Mouse (Mus musculus): ENCODE data around the gene Tnrc18. TPM values are rescaled to one million over a fixed set of nuclear protein-coding genes. Genes with fewer than 3 reads are reported as not detected.

Gene Tnrc18
- total and polyA plus RNA-seq, 2 experiments from 2014 or later: 19.4 to 114 TPM

GRCm38 (mm10) chr5:142771034-142771433 is 46.4 kb downstream of the Tnrc18 start:
- Histone ChIP-seq H3K36me3 (ENCODE audit: insufficient read depth, low read length) (peaks cover 59% of the 10 kb centered on the region), H3K4me3 (ENCODE audit: low read depth, low read length) (no peak overlapping the region), H3K9me3 (ENCODE audit: low read length) (no peaks in the 10 kb centered on the region), H3K4me2 (ENCODE audit: low read depth, low read length, poor library complexity, severe bottlenecking) (no peak overlapping the region), H3K27me3 (ENCODE audit: insufficient read depth, low read length) (no peaks in the 10 kb centered on the region), H3K4me1 (ENCODE audit: insufficient read depth, low read length) (no peaks in the 10 kb centered on the region; the same call in 1 of the 2 replicates), H3K27ac (ENCODE audit: low read depth, low read length) (no peak overlapping the region), H3K9ac (replicated peaks; ENCODE audit: low read length, poor library complexity, severe bottlenecking) (no peak overlapping the region)
- no peak for TF ChIP-seq CTCF (IDR thresholded peaks at IDR 0.05)
- WGBS: 87% methylated on average over 4 of the region's 4 CpGs
- ATAC-seq (ENCODE audit: low FRiP score) (no peak), DNase-seq (ENCODE audit: low spot score) (no peak)

DNA sequence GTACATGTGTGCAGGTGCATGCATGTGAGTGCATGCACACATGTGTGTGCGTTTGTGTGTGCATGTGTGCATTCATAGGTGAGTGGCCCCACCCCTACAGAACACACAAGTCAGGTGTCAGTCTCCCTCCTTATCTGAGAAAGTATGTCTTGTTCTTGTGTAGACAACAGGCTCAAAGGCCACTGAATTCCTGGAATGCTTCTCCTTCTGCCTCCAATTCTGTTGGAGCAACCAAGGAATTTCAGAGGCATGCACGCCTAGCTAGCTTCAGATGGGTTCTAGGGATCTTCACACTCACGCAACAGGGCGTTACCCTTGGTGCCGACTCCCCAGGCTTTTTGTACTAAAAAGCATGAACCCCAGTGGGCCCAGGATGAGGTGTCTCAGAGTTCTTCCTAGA is 47.8 kb downstream of the Tnrc18 start:
- no peak for DNase-seq (ENCODE audit: low spot score)
- no peak overlapping the region for H3K4me3 ChIP-seq (ENCODE audit: low read depth, low read length)
- H3K27ac ChIP-seq (ENCODE audit: low read depth, low read length): peak overlapping the region; percentile 69; the same call in 1 of the 2 replicates
- TF ChIP-seq CTCF (IDR thresholded peaks at IDR 0.05): no peak
- no peak overlapping the region for H3K4me2 ChIP-seq (ENCODE audit: low read depth, low read length, poor library complexity, severe bottlenecking)
- peaks cover 50% of the 10 kb centered on the region for H3K36me3 ChIP-seq (ENCODE audit: insufficient read depth, low read length)
- H3K4me1 ChIP-seq (ENCODE audit: insufficient read depth, low read length): no peaks in the 10 kb centered on the region; the same call in 1 of the 2 replicates
- no peaks in the 10 kb centered on the region for H3K27me3 ChIP-seq (ENCODE audit: insufficient read depth, low read length)
- WGBS: 63% methylated on average over 5 of the region's 5 CpGs
- no peak overlapping the region for H3K9ac ChIP-seq (replicated peaks; ENCODE audit: low read length, poor library complexity, severe bottlenecking)
- no peaks in the 10 kb centered on the region for H3K9me3 ChIP-seq (ENCODE audit: low read length)
- no peak for ATAC-seq (ENCODE audit: low FRiP score)

- 35% methylated on average over 10 of the region's 10 CpGs for WGBS
- Histone ChIP-seq H3K9ac (replicated peaks; ENCODE audit: low read length, poor library complexity, severe bottlenecking) (peak overlapping the region; percentile 30; the same call in 1 of the 2 replicates), H3K27me3 (ENCODE audit: insufficient read depth, low read length) (no peaks in the 10 kb centered on the region), H3K27ac (ENCODE audit: low read depth, low read length) (peak overlapping the region; percentile 69), H3K4me3 (ENCODE audit: low read depth, low read length) (no peak overlapping the region), H3K9me3 (ENCODE audit: low read length) (no peaks in the 10 kb centered on the region), H3K36me3 (ENCODE audit: insufficient read depth, low read length) (peaks cover 54% of the 10 kb centered on the region), H3K4me2 (ENCODE audit: low read depth, low read length, poor library complexity, severe bottlenecking) (no peak overlapping the region), H3K4me1 (ENCODE audit: insufficient read depth, low read length) (no peaks in the 10 kb centered on the region; the same call in 1 of the 2 replicates)
- DNase-seq (ENCODE audit: low spot score) (no peak), ATAC-seq (ENCODE audit: low FRiP score) (no peak)
- TF ChIP-seq CTCF (IDR thresholded peaks at IDR 0.05): no peak
Observed at GRCm38 (mm10) chr5:142768352-142769267, 48.9 kb downstream of the Tnrc18 start.

- TF ChIP-seq CTCF (IDR thresholded peaks at IDR 0.05): peak; percentile 87
- DNase-seq (ENCODE audit: low spot score) (peak; percentile 92), ATAC-seq (ENCODE audit: low FRiP score) (no peak)
- H3K27ac ChIP-seq (ENCODE audit: low read depth, low read length): peak overlapping the region; percentile 69
- WGBS: 6% methylated on average over 7 of the region's 7 CpGs
- no peak overlapping the region for H3K4me2 ChIP-seq (ENCODE audit: low read depth, low read length, poor library complexity, severe bottlenecking)
- H3K9me3 ChIP-seq (ENCODE audit: low read length): no peaks in the 10 kb centered on the region
- H3K9ac ChIP-seq (replicated peaks; ENCODE audit: low read length, poor library complexity, severe bottlenecking): no peak overlapping the region
- no peaks in the 10 kb centered on the region for H3K27me3 ChIP-seq (ENCODE audit: insufficient read depth, low read length)
- H3K36me3 ChIP-seq (ENCODE audit: insufficient read depth, low read length): peaks cover 51% of the 10 kb centered on the region
- no peak overlapping the region for H3K4me3 ChIP-seq (ENCODE audit: low read depth, low read length)
- no peaks in the 10 kb centered on the region; the same call in 1 of the 2 replicates for H3K4me1 ChIP-seq (ENCODE audit: insufficient read depth, low read length)
Observed at GRCm38 (mm10) chr5:142767937-142768336, 49.5 kb downstream of the Tnrc18 start.

DNA sequence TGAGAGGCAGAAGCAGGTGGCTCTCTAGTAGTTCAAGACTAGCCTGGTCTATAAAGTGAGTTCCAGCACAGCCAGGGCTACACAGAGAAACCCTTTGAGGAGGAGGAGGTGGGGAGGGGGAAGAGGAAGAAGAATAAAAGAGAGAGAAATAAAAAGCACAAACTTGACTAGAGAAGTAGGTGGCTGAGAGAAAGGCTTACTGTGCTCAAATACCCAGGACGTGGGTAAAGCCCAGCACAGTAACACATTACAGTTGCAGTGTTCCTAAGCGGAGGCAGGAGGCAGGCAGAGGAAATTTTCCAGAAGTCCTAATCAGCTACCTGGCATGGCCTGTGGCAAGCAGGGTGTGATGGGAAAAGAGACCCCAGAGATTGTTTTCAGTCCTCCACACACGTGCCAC is 50.8 kb downstream of the Tnrc18 start:
- 74% methylated on average over 3 of the region's 3 CpGs for WGBS
- no peak overlapping the region for H3K4me2 ChIP-seq (ENCODE audit: low read depth, low read length, poor library complexity, severe bottlenecking)
- H3K9ac ChIP-seq (replicated peaks; ENCODE audit: low read length, poor library complexity, severe bottlenecking): no peak overlapping the region
- no peak for DNase-seq (ENCODE audit: low spot score)
- no peak overlapping the region for H3K4me3 ChIP-seq (ENCODE audit: low read depth, low read length)
- no peak overlapping the region for H3K27ac ChIP-seq (ENCODE audit: low read depth, low read length)
- H3K9me3 ChIP-seq (ENCODE audit: low read length): no peaks in the 10 kb centered on the region
- TF ChIP-seq CTCF (IDR thresholded peaks at IDR 0.05): no peak
- ATAC-seq (ENCODE audit: low FRiP score): no peak
- peaks cover 48% of the 10 kb centered on the region for H3K36me3 ChIP-seq (ENCODE audit: insufficient read depth, low read length)
- H3K27me3 ChIP-seq (ENCODE audit: insufficient read depth, low read length): no peaks in the 10 kb centered on the region
- H3K4me1 ChIP-seq (ENCODE audit: insufficient read depth, low read length): no peaks in the 10 kb centered on the region; the same call in 1 of the 2 replicates

DNA sequence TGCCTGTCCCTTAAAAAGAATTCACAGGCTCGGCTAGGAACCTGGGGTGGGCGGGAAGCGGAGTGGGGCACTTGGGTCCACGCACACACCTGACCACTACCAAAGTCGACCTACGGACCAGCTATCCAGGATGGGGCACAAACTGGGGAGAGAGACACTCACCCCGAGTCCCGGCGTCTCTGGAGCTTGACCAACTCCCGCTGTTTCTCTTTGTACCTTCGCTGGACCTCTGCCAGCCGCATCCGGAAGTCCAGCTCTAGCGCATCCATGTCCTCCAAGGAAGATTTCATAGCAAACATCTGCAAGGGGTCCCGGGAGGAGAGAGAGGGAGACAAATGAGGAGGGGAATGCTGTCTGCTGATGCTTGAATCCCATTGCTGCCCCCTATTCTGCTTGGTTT is 52.6 kb downstream of the Tnrc18 start:
- no peak for ATAC-seq (ENCODE audit: low FRiP score)
- DNase-seq (ENCODE audit: low spot score): no peak
- Histone ChIP-seq H3K9me3 (ENCODE audit: low read length) (no peaks in the 10 kb centered on the region), H3K4me1 (ENCODE audit: insufficient read depth, low read length) (no peaks in the 10 kb centered on the region; the same call in 1 of the 2 replicates), H3K9ac (replicated peaks; ENCODE audit: low read length, poor library complexity, severe bottlenecking) (no peak overlapping the region), H3K27ac (ENCODE audit: low read depth, low read length) (0 out of 2 replicates have a peak overlapping the region, but pooled peaks have one; percentile 18), H3K27me3 (ENCODE audit: insufficient read depth, low read length) (no peaks in the 10 kb centered on the region), H3K4me2 (ENCODE audit: low read depth, low read length, poor library complexity, severe bottlenecking) (no peak overlapping the region), H3K4me3 (ENCODE audit: low read depth, low read length) (no peak overlapping the region), H3K36me3 (ENCODE audit: insufficient read depth, low read length) (peaks cover 40% of the 10 kb centered on the region)
- 67% methylated on average over 15 of the region's 15 CpGs for WGBS
- TF ChIP-seq CTCF (IDR thresholded peaks at IDR 0.05): no peak
